Mouse (Mus musculus): Measurements from ENCODE around the gene Cd3eap. TPM values are rescaled to one million over a fixed set of nuclear protein-coding genes. Genes with fewer than 3 reads are reported as not detected.
A peak's percentile ranks its signal among the peaks of the same experiment; 100 is the strongest.

Cd3eap gene
- polyA plus RNA-seq, 1 experiment from 2014 or later: 23.9 TPM

DNA sequence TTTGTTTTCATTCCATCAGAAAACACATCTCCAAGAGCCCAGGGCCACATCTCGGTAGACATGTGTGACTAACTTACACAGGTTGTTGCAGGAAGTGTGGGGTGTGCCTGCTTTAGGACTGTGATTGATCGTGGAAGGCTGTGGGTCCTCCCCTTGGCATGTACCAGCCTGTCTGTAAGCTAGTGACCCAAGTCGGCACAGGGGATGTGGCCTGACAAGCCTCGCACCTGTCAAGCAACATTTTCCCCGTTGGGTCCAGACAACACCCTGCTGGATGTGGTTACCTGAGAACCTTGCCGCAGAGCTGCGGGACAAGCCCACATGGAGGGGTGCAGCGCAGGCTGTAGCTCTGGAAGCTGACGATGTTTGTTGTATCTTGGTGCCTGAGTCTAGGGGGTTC lies 36.8 kb downstream of the Cd3eap start:
- 42% methylated on average over 9 of the region's 9 CpGs for WGBS
- no peaks in the 10 kb centered on the region for H3K36me3 ChIP-seq (ENCODE audit: control insufficient read depth, insufficient read depth, low read length)
- ATAC-seq (replicated peaks; ENCODE audit: low FRiP score, low TSS enrichment, low read depth) (no peak), DNase-seq (ENCODE audit: low spot score) (no peak)
- H3K27me3 ChIP-seq (replicated peaks; ENCODE audit: control insufficient read depth, insufficient read depth, low read length): peaks cover 14% of the 10 kb centered on the region; the same call in 1 of the 2 replicates
- H3K4me1 ChIP-seq (replicated peaks; ENCODE audit: control insufficient read depth, insufficient read depth, low read length): peaks cover 16% of the 10 kb centered on the region
- H3K27ac ChIP-seq (ENCODE audit: low read depth): no peak overlapping the region
- no peaks in the 10 kb centered on the region for H3K9me3 ChIP-seq (ENCODE audit: control insufficient read depth, low read length)
- H3K4me2 ChIP-seq (ENCODE audit: low read length): no peak overlapping the region
- H3K9ac ChIP-seq (ENCODE audit: low read length): no peak overlapping the region
- H3K4me3 ChIP-seq (ENCODE audit: low read depth, low read length): no peak overlapping the region

DNA sequence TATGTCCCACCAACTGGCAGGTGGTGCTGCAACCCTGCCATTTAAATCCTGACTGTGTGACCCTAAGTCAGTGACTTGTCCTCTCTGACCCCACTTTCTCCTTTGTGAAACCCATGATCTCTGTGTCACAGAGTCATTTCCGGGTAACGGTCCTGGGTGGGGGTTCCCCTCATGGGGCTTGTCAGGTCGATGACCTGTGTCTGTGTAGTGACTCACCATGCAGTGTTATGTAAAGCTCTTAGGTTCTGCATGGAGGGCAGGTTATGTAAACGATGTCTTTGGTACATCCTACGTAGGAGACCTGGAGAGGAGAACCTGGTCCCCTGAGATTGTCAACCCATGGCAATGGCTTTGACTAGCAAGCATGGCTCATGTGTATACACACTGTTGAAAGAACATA lies 37.8 kb downstream of the Cd3eap start:
- Histone ChIP-seq H3K4me3 (ENCODE audit: low read depth, low read length) (no peak overlapping the region), H3K4me1 (replicated peaks; ENCODE audit: control insufficient read depth, insufficient read depth, low read length) (peaks cover 8% of the 10 kb centered on the region), H3K9ac (ENCODE audit: low read length) (no peak overlapping the region), H3K27ac (ENCODE audit: low read depth) (no peak overlapping the region), H3K27me3 (replicated peaks; ENCODE audit: control insufficient read depth, insufficient read depth, low read length) (peaks cover 14% of the 10 kb centered on the region; the same call in 1 of the 2 replicates), H3K36me3 (ENCODE audit: control insufficient read depth, insufficient read depth, low read length) (no peaks in the 10 kb centered on the region), H3K9me3 (ENCODE audit: control insufficient read depth, low read length) (no peaks in the 10 kb centered on the region), H3K4me2 (ENCODE audit: low read length) (no peak overlapping the region)
- DNase-seq (ENCODE audit: low spot score) (no peak), ATAC-seq (replicated peaks; ENCODE audit: low FRiP score, low TSS enrichment, low read depth) (no peak)
- WGBS: 44% methylated on average over 5 of the region's 5 CpGs

DNA sequence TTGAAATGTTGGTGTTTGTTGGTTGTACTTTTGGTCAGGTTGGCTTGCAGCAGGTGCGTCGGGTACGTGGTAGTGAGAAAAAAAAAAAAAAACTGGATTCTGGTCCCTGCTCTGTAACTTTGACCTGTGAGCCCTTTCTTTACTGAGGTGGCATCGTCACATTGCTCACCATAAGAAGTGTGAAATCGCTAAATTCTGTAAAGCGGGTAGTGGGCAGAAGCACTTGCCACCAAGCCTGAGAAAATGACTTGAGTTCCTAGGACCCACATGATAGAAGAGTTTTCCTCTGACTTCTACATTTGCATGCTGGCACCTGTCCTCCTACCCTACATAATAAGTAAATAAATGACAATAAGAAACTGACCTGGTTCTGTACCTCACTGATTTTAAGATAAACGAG lies 38.6 kb downstream of the Cd3eap start:
- no peak for ATAC-seq (replicated peaks; ENCODE audit: low FRiP score, low TSS enrichment, low read depth)

DNA sequence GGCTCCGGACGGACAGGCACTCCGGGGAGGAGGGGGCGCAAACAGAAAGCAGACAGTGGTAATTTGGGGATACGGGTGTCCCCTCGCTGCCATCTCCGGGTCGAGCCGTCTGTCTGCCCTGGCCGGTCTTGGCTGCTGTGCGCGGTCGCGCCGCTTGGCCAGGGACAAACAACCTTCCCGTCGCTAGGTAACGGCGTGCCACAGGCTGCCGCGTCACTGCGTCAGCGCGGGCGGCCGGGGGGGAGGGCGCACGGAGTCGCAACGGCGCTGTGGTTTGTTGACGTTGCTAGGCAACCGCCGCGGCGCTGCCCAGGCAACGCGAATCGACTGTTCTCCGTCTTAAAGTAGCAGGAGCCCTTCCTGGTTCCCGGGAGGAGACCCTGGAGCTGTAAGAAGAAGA lies 39.4 kb downstream of the Cd3eap start:
- H3K9ac ChIP-seq (ENCODE audit: low read length): peak overlapping the region; percentile 67
- no peaks in the 10 kb centered on the region for H3K9me3 ChIP-seq (ENCODE audit: control insufficient read depth, low read length)
- H3K27me3 ChIP-seq (replicated peaks; ENCODE audit: control insufficient read depth, insufficient read depth, low read length): peaks cover 23% of the 10 kb centered on the region; the same call in 1 of the 2 replicates
- ATAC-seq (replicated peaks; ENCODE audit: low FRiP score, low TSS enrichment, low read depth) (peak; percentile 91), DNase-seq (ENCODE audit: low spot score) (peak; percentile 97)
- H3K4me1 ChIP-seq (replicated peaks; ENCODE audit: control insufficient read depth, insufficient read depth, low read length): peaks cover 5% of the 10 kb centered on the region; the same call in 1 of the 2 replicates
- peak overlapping the region; percentile 78 for H3K4me2 ChIP-seq (ENCODE audit: low read length)
- H3K4me3 ChIP-seq (ENCODE audit: low read depth, low read length): peak overlapping the region; percentile 47
- under 1% methylated on average over 41 of the region's 41 CpGs for WGBS
- no peaks in the 10 kb centered on the region for H3K36me3 ChIP-seq (ENCODE audit: control insufficient read depth, insufficient read depth, low read length)
- H3K27ac ChIP-seq (ENCODE audit: low read depth): peak overlapping the region; percentile 38; the same call in 1 of the 2 replicates

More for the DNA sequence above, 38.6 kb downstream of the Cd3eap start:
- Histone ChIP-seq H3K27me3 (replicated peaks; ENCODE audit: control insufficient read depth, insufficient read depth, low read length) (peaks cover 22% of the 10 kb centered on the region; the same call in 1 of the 2 replicates), H3K36me3 (ENCODE audit: control insufficient read depth, insufficient read depth, low read length) (no peaks in the 10 kb centered on the region), H3K9ac (ENCODE audit: low read length) (0 out of 2 replicates have a peak overlapping the region, but pooled peaks have one; percentile 29), H3K4me2 (ENCODE audit: low read length) (peak overlapping the region; percentile 78), H3K9me3 (ENCODE audit: control insufficient read depth, low read length) (no peaks in the 10 kb centered on the region), H3K4me3 (ENCODE audit: low read depth, low read length) (0 out of 2 replicates have a peak overlapping the region, but pooled peaks have one; percentile 47), H3K27ac (ENCODE audit: low read depth) (no peak overlapping the region), H3K4me1 (replicated peaks; ENCODE audit: control insufficient read depth, insufficient read depth, low read length) (peaks cover 5% of the 10 kb centered on the region)
- DNase-seq (ENCODE audit: low spot score): no peak
- 41% methylated on average over 7 of the region's 7 CpGs for WGBS

DNA sequence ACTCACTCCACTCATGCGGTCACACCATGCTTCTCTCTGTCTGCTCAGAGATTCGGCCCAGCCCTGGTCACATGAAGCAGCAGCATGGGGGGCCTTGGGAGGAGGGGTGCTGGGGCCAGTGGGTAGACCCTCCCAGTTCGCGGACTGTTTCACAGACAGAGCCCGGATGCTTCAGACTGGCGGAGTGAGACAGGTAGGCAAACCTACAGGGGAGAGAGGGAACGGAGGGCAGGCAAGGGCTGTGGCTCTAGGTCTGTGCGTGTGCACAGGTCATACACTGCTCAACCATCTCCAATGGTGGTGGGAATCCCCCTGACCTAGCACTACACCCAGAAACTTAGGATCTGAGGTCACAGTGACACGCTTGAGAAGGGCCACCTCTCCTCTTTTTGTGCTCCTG lies 39.8 kb downstream of the Cd3eap start:
- peaks cover 5% of the 10 kb centered on the region; the same call in 1 of the 2 replicates for H3K4me1 ChIP-seq (replicated peaks; ENCODE audit: control insufficient read depth, insufficient read depth, low read length)
- H3K27ac ChIP-seq (ENCODE audit: low read depth): peak overlapping the region; percentile 38; the same call in 1 of the 2 replicates
- no peaks in the 10 kb centered on the region for H3K9me3 ChIP-seq (ENCODE audit: control insufficient read depth, low read length)
- H3K9ac ChIP-seq (ENCODE audit: low read length): peak overlapping the region; percentile 67
- 17% methylated on average over 9 of the region's 9 CpGs for WGBS
- DNase-seq (ENCODE audit: low spot score): no peak
- peak; percentile 65 for ATAC-seq (replicated peaks; ENCODE audit: low FRiP score, low TSS enrichment, low read depth)
- peaks cover 23% of the 10 kb centered on the region; the same call in 1 of the 2 replicates for H3K27me3 ChIP-seq (replicated peaks; ENCODE audit: control insufficient read depth, insufficient read depth, low read length)
- H3K4me2 ChIP-seq (ENCODE audit: low read length): peak overlapping the region; percentile 78
- H3K36me3 ChIP-seq (ENCODE audit: control insufficient read depth, insufficient read depth, low read length): no peaks in the 10 kb centered on the region
- peak overlapping the region; percentile 47 for H3K4me3 ChIP-seq (ENCODE audit: low read depth, low read length)

DNA sequence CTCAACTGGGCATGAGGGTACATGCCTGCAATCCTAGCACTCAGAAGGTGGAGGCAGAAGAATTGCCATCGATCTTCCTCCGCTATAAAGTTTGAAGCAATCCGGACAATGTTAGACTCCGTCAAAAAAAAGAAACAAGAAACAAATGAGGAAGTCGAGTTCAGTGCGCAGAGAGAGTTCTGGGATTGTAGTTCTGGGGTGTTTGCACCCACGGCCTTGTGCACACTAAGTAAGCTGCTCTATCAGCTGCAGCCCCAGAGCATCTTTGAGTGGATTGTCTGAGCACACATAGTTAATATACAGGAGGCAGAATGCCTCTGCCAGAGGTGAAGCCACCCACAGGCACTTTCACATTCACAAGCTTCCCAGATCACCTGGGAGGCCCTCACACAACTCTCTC lies 40.6 kb downstream of the Cd3eap start:
- H3K4me1 ChIP-seq (replicated peaks; ENCODE audit: control insufficient read depth, insufficient read depth, low read length): peaks cover 5% of the 10 kb centered on the region; the same call in 1 of the 2 replicates
- no peak for DNase-seq (ENCODE audit: low spot score)
- H3K27me3 ChIP-seq (replicated peaks; ENCODE audit: control insufficient read depth, insufficient read depth, low read length): peaks cover 23% of the 10 kb centered on the region; the same call in 1 of the 2 replicates
- H3K9ac ChIP-seq (ENCODE audit: low read length): no peak overlapping the region
- H3K4me3 ChIP-seq (ENCODE audit: low read depth, low read length): no peak overlapping the region
- H3K9me3 ChIP-seq (ENCODE audit: control insufficient read depth, low read length): no peaks in the 10 kb centered on the region
- ATAC-seq (replicated peaks; ENCODE audit: low FRiP score, low TSS enrichment, low read depth): no peak
- H3K27ac ChIP-seq (ENCODE audit: low read depth): no peak overlapping the region
- WGBS: 76% methylated on average over 7 of the region's 7 CpGs
- H3K4me2 ChIP-seq (ENCODE audit: low read length): no peak overlapping the region
- H3K36me3 ChIP-seq (ENCODE audit: control insufficient read depth, insufficient read depth, low read length): no peaks in the 10 kb centered on the region

DNA sequence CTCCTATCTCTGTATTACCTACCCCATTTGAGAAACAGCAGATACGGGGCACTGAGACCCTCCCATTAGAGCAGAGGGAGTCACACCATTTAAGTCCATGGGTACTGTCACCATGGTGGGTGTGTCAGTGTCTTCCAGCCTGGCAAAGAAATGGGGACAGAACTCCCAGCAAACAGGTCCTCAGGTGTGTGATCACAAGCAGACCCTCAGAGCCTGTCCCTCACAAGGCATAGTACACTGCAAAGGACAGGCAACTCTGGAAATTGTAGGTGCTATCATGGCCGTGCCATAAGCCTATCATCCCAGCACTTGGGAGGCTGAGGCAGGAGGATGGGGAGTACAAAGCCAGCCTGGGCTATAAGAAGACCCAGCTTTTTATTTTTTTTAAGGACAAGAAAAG lies 41.1 kb downstream of the Cd3eap start:
- no peak for DNase-seq (ENCODE audit: low spot score)
- Histone ChIP-seq H3K27me3 (replicated peaks; ENCODE audit: control insufficient read depth, insufficient read depth, low read length) (peaks cover 26% of the 10 kb centered on the region), H3K4me1 (replicated peaks; ENCODE audit: control insufficient read depth, insufficient read depth, low read length) (peaks cover 5% of the 10 kb centered on the region; the same call in 1 of the 2 replicates), H3K36me3 (ENCODE audit: control insufficient read depth, insufficient read depth, low read length) (no peaks in the 10 kb centered on the region), H3K27ac (ENCODE audit: low read depth) (no peak overlapping the region), H3K9me3 (ENCODE audit: control insufficient read depth, low read length) (no peaks in the 10 kb centered on the region), H3K9ac (ENCODE audit: low read length) (no peak overlapping the region), H3K4me3 (ENCODE audit: low read depth, low read length) (no peak overlapping the region), H3K4me2 (ENCODE audit: low read length) (no peak overlapping the region)
- WGBS: 58% methylated on average over 2 of the region's 2 CpGs
- no peak for ATAC-seq (replicated peaks; ENCODE audit: low FRiP score, low TSS enrichment, low read depth)

DNA sequence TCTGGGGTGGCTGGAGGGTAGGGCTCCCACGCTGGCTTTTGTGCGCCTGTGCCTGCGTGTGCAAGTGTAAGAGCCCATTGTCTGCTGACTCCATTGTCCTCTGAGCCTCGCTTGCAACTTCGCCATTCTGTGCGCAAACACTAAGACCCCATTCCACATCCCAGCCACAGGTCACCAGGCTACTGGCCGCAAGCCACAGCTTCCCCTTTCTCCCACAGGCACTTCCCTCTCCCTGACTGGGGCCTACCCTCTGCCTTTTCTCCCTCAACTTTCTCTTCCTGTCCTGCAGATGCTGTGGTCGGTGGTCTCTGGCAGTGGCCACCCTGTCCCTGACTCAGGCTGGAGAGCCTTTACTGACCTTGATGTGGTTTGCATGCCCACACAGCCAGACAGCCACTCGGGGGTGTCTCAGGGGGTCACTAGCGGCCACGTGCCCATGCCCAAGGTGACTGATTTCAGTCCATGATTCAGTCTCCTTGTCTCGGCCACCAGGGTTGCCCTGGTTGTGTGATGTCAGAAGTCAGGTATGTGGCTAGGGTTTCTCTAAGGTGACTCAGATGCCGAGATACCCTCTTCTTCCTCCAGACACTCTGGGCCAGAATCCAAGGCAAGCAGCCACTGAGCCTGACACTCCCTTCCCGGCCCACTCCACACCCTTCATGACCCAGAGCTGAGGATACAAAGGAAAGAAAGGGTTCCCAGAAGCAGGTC lies 42.7 kb downstream of the Cd3eap start:
- Histone ChIP-seq H3K4me1 (replicated peaks; ENCODE audit: control insufficient read depth, insufficient read depth, low read length) (peaks cover 5% of the 10 kb centered on the region; the same call in 1 of the 2 replicates), H3K36me3 (ENCODE audit: control insufficient read depth, insufficient read depth, low read length) (no peaks in the 10 kb centered on the region), H3K9me3 (ENCODE audit: control insufficient read depth, low read length) (peaks cover 5% of the 10 kb centered on the region; the same call in 1 of the 2 replicates), H3K4me3 (ENCODE audit: low read depth, low read length) (no peak overlapping the region), H3K27me3 (replicated peaks; ENCODE audit: control insufficient read depth, insufficient read depth, low read length) (peaks cover 27% of the 10 kb centered on the region), H3K27ac (ENCODE audit: low read depth) (no peak overlapping the region), H3K4me2 (ENCODE audit: low read length) (no peak overlapping the region), H3K9ac (ENCODE audit: low read length) (no peak overlapping the region)
- 58% methylated on average over 14 of the region's 14 CpGs for WGBS
- DNase-seq (ENCODE audit: low spot score) (no peak), ATAC-seq (replicated peaks; ENCODE audit: low FRiP score, low TSS enrichment, low read depth) (no peak)
